Mouse (Mus musculus) cortical plate, adult 2 months (tissue): ENCODE results near the gene Dlst. TPM values are rescaled to one million over a fixed set of nuclear protein-coding genes. Genes with fewer than 3 reads are reported as not detected.
A peak's percentile ranks its signal among the peaks of the same experiment; 100 is the strongest.

ENCODE experiments used
- H3K27ac ChIP-seq: fragments of 200-500 bp; 2 replicates; pipeline ENCODE4 v1.5.1; 2012; ENCODE audit warnings: low read length, control low read depth, inconsistent platforms; ENCODE audit not compliant: insufficient read depth
- H3K4me1 ChIP-seq: fragments of 200-500 bp; 2 replicates; pipeline ENCODE4 v1.6.1; 2011; ENCODE audit warnings: low read length; ENCODE audit not compliant: control insufficient read depth, insufficient read depth
- H3K4me3 ChIP-seq: fragments of 200-500 bp; 2 replicates; pipeline ENCODE4 v1.5.1; 2011; ENCODE audit warnings: mild to moderate bottlenecking, low read length, control low read depth; ENCODE audit not compliant: insufficient read depth
- CTCF ChIP-seq: fragments of 200-500 bp; IDR thresholded peaks from 2 replicates; pipeline ENCODE4 v1.5.1; 2011; ENCODE audit warnings: mild to moderate bottlenecking, control low read depth, low read length; ENCODE audit not compliant: insufficient read depth; ENCODE audit errors: extremely low read depth
- POLR2A ChIP-seq: fragments of 200-500 bp; IDR thresholded peaks from 2 replicates; pipeline ENCODE4 v1.6.1; 2011; ENCODE audit warnings: mild to moderate bottlenecking, low read length, control low read depth; ENCODE audit not compliant: insufficient read depth; ENCODE audit errors: extremely low read depth
- polyA plus RNA-seq: library from polyadenylated mRNA; depleted of rRNA; stranded (reverse); fragments of >200 nt; gene quantifications from 2 replicates; pipeline ENCODE4 v1.2.3, GENCODE M21; 2012

Gene Dlst
- polyA plus RNA-seq, 1 experiment, result 144 TPM

- Histone ChIP-seq H3K4me1 (peaks cover 4% of the 10 kb centered on the region), H3K27ac (no peak overlapping the region), H3K4me3 (no peak overlapping the region)
- TF ChIP-seq POLR2A (no peak), CTCF (no peak)
Observed at GRCm38 (mm10) chr12:85145630-85146029, 35.0 kb downstream of the Dlst start.

GRCm38 (mm10) chr12:85146355-85146754 lies 35.7 kb downstream of the Dlst start:
- no peak for TF ChIP-seq POLR2A
- no peak for TF ChIP-seq CTCF

GRCm38 (mm10) chr12:85146881-85147280 lies 36.2 kb downstream of the Dlst start:
- Histone ChIP-seq H3K4me1 (peaks cover 5% of the 10 kb centered on the region), H3K4me3 (no peak overlapping the region), H3K27ac (no peak overlapping the region)
- TF ChIP-seq CTCF, result no peak
- TF ChIP-seq POLR2A, result no peak; the same call in 1 of the 2 replicates

More at GRCm38 (mm10) chr12:85146355-85146754, 35.7 kb downstream of the Dlst start:
- Histone ChIP-seq H3K27ac (no peak overlapping the region), H3K4me1 (peaks cover 5% of the 10 kb centered on the region), H3K4me3 (no peak overlapping the region)

GRCm38 (mm10) chr12:85150321-85151001 lies 39.8 kb downstream of the Dlst start:
- peak overlapping the region; percentile 51; the same call in 1 of the 2 replicates for H3K27ac ChIP-seq
- H3K4me3 ChIP-seq, result peak overlapping the region; percentile 84
- peaks cover 5% of the 10 kb centered on the region for H3K4me1 ChIP-seq
- TF ChIP-seq CTCF, result no peak
- TF ChIP-seq POLR2A, result no peak

GRCm38 (mm10) chr12:85151002-85151774 lies 40.6 kb downstream of the Dlst start, which contains the start of gene Rps6kl1:
Rps6kl1 (minus strand) TSS chr12:85151264.
- Histone ChIP-seq H3K4me3 (peak within 1 kb of the TSS; percentile 84), H3K4me1 (peaks cover 5% of the 10 kb centered on the region), H3K27ac (peak within 1 kb of the TSS; percentile 51; the same call in 1 of the 2 replicates)
- TF ChIP-seq POLR2A (peak; percentile 76), CTCF (no peak)

GRCm38 (mm10) chr12:85153011-85153410 lies 42.4 kb downstream of the Dlst start:
- TF ChIP-seq CTCF (no peak), POLR2A (no peak)

GRCm38 (mm10) chr12:85156324-85156723 lies 45.7 kb downstream of the Dlst start:
- no peak overlapping the region for H3K4me3 ChIP-seq
- TF ChIP-seq POLR2A, result no peak
- TF ChIP-seq CTCF, result no peak
- no peak overlapping the region for H3K27ac ChIP-seq
- H3K4me1 ChIP-seq, result peaks cover under 1% of the 10 kb centered on the region; the same call in 1 of the 2 replicates

More at GRCm38 (mm10) chr12:85153011-85153410, 42.4 kb downstream of the Dlst start:
- Histone ChIP-seq H3K4me3 (no peak overlapping the region), H3K4me1 (peaks cover 5% of the 10 kb centered on the region), H3K27ac (no peak overlapping the region)

- Histone ChIP-seq H3K4me3 (no peak overlapping the region), H3K4me1 (no peaks in the 10 kb centered on the region), H3K27ac (no peak overlapping the region)
- no peak for TF ChIP-seq POLR2A
- TF ChIP-seq CTCF, result no peak
Observed at GRCm38 (mm10) chr12:85157797-85158460, 47.3 kb downstream of the Dlst start.

GRCm38 (mm10) chr12:85158801-85159200 lies 48.2 kb downstream of the Dlst start:
- H3K4me1 ChIP-seq, result no peaks in the 10 kb centered on the region
- no peak for TF ChIP-seq POLR2A
- no peak for TF ChIP-seq CTCF
- no peak overlapping the region for H3K4me3 ChIP-seq
- no peak overlapping the region for H3K27ac ChIP-seq

- Histone ChIP-seq H3K27ac (no peak overlapping the region), H3K4me1 (no peaks in the 10 kb centered on the region), H3K4me3 (no peak overlapping the region)
- TF ChIP-seq POLR2A (no peak), CTCF (no peak)
Observed at GRCm38 (mm10) chr12:85159592-85159991, 49.0 kb downstream of the Dlst start.
